Mouse (Mus musculus) erythroblast, embryonic 14.5 days (primary cell): ENCODE data around the gene Orai3.

Experiments
- GATA1 ChIP-seq: IDR thresholded peaks from 2 replicates; pipeline ENCODE4 v1.6.1; 2012; ENCODE audit warnings: low read length, inconsistent platforms, mixed read lengths
- TAL1 ChIP-seq: IDR thresholded peaks from 3 replicates; pipeline ENCODE4 v1.6.1; 2012; ENCODE audit warnings: low read length, inconsistent platforms, mixed read lengths

DNA sequence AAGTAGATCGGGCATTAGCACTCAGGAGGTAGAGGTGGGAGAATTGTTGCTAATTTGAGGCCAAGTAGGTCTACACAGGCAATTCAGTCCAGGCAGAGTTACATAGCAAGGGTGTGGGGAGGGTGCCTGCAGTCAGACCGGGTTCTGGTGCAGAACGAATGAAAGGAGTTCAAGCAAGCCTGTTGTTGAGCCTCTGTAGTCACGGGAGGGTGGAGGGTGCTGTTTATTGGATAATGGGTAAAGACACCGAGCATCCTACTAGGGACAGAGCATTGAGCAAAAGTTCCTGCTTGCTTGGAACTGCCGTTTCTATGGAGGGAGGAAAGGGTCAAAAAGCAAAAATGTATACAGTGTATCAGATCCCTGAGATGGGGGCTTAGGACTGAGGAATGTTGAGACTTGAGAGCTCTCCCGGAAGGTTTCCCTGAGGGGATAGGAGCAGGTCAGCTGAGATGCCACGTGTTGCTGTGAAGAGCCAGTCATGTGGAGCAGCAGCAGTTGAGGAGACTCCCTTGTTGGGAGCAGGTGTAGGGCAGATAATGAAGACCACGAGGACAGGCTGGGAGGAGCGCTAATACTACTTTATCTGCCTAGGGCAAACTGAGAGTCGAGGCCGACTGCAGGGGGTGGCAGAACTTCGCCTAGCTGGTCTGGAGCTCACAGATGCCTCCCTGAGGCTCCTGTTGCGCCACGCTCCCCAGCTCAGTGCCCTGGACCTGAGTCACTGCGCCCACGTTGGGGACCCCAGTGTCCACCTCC, 2.6 kb upstream of the Orai3 start:
- TF ChIP-seq TAL1 (peak; percentile 83), GATA1 (peak; percentile 87)
